Mouse (Mus musculus): ENCODE measurements around the gene Tnfsf18. TPM values are rescaled to one million over a fixed set of nuclear protein-coding genes. Genes with fewer than 3 reads are reported as not detected.

Tnfsf18 gene
- 0.09 TPM in 1 of 2 replicates, not detected in the other for polyA plus RNA-seq (2015; fragmentation: Nextera tagmentation; extraction: Ambion mirVana)

DNA sequence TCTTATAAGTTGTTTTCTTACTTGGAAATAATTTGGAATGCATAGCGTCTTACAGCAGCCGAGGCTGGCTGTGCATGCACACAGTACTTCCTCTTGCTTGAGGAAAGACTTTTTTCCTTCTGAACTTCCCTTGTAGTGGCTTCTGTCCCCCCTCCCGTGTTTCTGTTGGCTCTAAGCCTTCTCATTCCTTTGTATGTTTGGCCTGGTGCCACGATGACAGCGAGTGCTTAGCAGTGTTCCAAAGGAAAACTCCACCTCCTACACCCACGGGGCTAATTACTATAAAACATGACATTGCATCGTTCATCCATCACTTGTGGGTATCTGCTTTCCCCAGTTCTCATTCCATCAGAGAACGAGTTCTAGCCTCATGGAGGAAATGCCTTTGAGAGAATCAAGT lies at the start of gene Tnfsf18:
Gene Tnfsf18 (plus strand): TSS at position 313 of the 400 bp plus-strand sequence.
- Histone ChIP-seq H3K4me1 (replicated peaks) (no peaks in the 10 kb centered on the region), H3K36me3 (no peaks in the 10 kb centered on the region), H3K27ac (replicated peaks) (no peak within 1 kb of the TSS), H3K27me3 (no peaks in the 10 kb centered on the region), H3K4me3 (no peak within 1 kb of the TSS), H3K4me2 (no peak within 1 kb of the TSS), H3K9ac (no peak within 1 kb of the TSS), H3K9me3 (no peaks in the 10 kb centered on the region)
- ATAC-seq (ENCODE audit: low FRiP score, low read depth), result no peak
- WGBS, result 38% methylated on average over 8 of the region's 8 CpGs

- H3K9ac ChIP-seq, result no peak overlapping the region
- no peak overlapping the region for H3K4me2 ChIP-seq
- H3K27ac ChIP-seq (replicated peaks), result no peak overlapping the region
- H3K36me3 ChIP-seq, result no peaks in the 10 kb centered on the region
- H3K9me3 ChIP-seq, result no peaks in the 10 kb centered on the region
- H3K27me3 ChIP-seq, result no peaks in the 10 kb centered on the region
- H3K4me3 ChIP-seq, result no peak overlapping the region
- 59% methylated on average over 7 of the region's 7 CpGs for WGBS
- no peak for ATAC-seq (ENCODE audit: low FRiP score, low read depth)
- no peaks in the 10 kb centered on the region for H3K4me1 ChIP-seq (replicated peaks)
These were observed 49.6 kb upstream of the Tnfsf18 start for GRCm38 (mm10) chr1:161444858-161445257.

GRCm38 (mm10) chr1:161451683-161452245 lies 42.7 kb upstream of the Tnfsf18 start:
- Histone ChIP-seq H3K27ac (replicated peaks) (no peak overlapping the region), H3K27me3 (no peaks in the 10 kb centered on the region), H3K9me3 (no peaks in the 10 kb centered on the region), H3K9ac (no peak overlapping the region), H3K36me3 (no peaks in the 10 kb centered on the region), H3K4me1 (replicated peaks) (no peaks in the 10 kb centered on the region), H3K4me3 (no peak overlapping the region), H3K4me2 (no peak overlapping the region)
- WGBS, result 65% methylated on average over 3 of the region's 3 CpGs
- no peak for ATAC-seq (ENCODE audit: low FRiP score, low read depth)

DNA sequence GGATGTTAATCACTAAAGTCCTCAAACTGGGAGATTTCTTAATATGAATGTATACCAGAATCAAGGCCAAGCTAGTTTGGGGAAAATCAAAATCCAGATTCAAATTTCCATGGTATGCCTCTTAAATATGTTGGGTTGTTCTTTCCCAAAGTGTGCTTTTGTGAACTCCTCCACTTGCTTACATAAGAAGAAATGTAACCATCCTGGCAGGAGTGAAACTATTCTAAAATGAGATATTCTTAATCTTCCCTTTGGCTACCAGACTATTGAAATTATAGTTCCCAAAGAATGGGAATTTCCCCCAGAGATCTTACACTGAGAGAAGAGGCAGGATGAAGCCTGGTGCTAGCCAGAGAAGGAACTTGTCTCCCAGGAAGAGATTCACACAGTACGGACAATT lies 42.2 kb upstream of the Tnfsf18 start:
- no peak for ATAC-seq (ENCODE audit: low FRiP score, low read depth)

GRCm38 (mm10) chr1:161463388-161464085 lies 30.9 kb upstream of the Tnfsf18 start:
- Histone ChIP-seq H3K27me3 (no peaks in the 10 kb centered on the region), H3K9me3 (no peaks in the 10 kb centered on the region), H3K9ac (no peak overlapping the region), H3K4me2 (no peak overlapping the region), H3K4me1 (replicated peaks) (no peaks in the 10 kb centered on the region), H3K4me3 (no peak overlapping the region), H3K27ac (replicated peaks) (no peak overlapping the region), H3K36me3 (no peaks in the 10 kb centered on the region)
- 74% methylated on average over 2 of the region's 2 CpGs for WGBS
- no peak for ATAC-seq (ENCODE audit: low FRiP score, low read depth)

More for the DNA sequence above, 42.2 kb upstream of the Tnfsf18 start:
- Histone ChIP-seq H3K36me3 (no peaks in the 10 kb centered on the region), H3K4me2 (no peak overlapping the region), H3K4me3 (no peak overlapping the region), H3K27ac (replicated peaks) (no peak overlapping the region), H3K9me3 (no peaks in the 10 kb centered on the region), H3K4me1 (replicated peaks) (no peaks in the 10 kb centered on the region), H3K27me3 (no peaks in the 10 kb centered on the region), H3K9ac (no peak overlapping the region)
- 97% methylated on average over 1 of the region's 1 CpGs for WGBS

- Histone ChIP-seq H3K4me2 (no peak overlapping the region), H3K36me3 (no peaks in the 10 kb centered on the region), H3K9me3 (no peaks in the 10 kb centered on the region), H3K27ac (replicated peaks) (no peak overlapping the region), H3K4me3 (no peak overlapping the region), H3K27me3 (no peaks in the 10 kb centered on the region), H3K4me1 (replicated peaks) (no peaks in the 10 kb centered on the region), H3K9ac (no peak overlapping the region)
- 83% methylated on average over 3 of the region's 3 CpGs for WGBS
- ATAC-seq (ENCODE audit: low FRiP score, low read depth), result no peak
These were observed 17.2 kb upstream of the Tnfsf18 start for GRCm38 (mm10) chr1:161477221-161477620.

DNA sequence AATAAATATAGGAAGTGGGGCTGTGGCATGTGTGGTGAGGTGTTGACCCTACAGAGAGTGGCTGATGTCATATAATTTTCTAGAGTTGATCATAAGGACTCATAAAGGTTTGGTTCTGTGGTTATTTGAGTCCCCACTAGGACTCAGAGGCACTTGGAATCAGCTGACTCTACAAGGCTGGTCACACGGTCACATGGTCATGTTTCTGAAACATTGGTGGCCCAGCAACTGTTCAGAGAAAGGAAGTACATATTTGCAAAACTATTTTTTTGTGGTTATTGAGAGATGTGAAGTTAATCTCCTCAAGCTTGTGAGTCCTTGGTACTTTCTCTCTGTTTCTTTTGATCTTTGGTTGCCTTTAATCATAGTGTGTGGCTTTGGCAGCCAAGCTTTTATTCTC lies 14.6 kb upstream of the Tnfsf18 start:
- H3K4me1 ChIP-seq (replicated peaks), result no peaks in the 10 kb centered on the region
- H3K27me3 ChIP-seq, result no peaks in the 10 kb centered on the region
- WGBS, result 100% methylated on average over 1 of the region's 1 CpGs
- no peak overlapping the region for H3K27ac ChIP-seq (replicated peaks)
- no peak overlapping the region for H3K4me2 ChIP-seq
- H3K4me3 ChIP-seq, result no peak overlapping the region
- no peaks in the 10 kb centered on the region for H3K36me3 ChIP-seq
- no peak for ATAC-seq (ENCODE audit: low FRiP score, low read depth)
- no peak overlapping the region for H3K9ac ChIP-seq
- no peaks in the 10 kb centered on the region for H3K9me3 ChIP-seq

GRCm38 (mm10) chr1:161482211-161482610 lies 12.2 kb upstream of the Tnfsf18 start:
- H3K27ac ChIP-seq (replicated peaks), result no peak overlapping the region
- H3K27me3 ChIP-seq, result no peaks in the 10 kb centered on the region
- no peak overlapping the region for H3K9ac ChIP-seq
- no peak overlapping the region for H3K4me3 ChIP-seq
- WGBS, result 90% methylated on average over 3 of the region's 3 CpGs
- no peaks in the 10 kb centered on the region for H3K36me3 ChIP-seq
- no peak overlapping the region for H3K4me2 ChIP-seq
- ATAC-seq (ENCODE audit: low FRiP score, low read depth), result no peak
- no peaks in the 10 kb centered on the region for H3K4me1 ChIP-seq (replicated peaks)
- no peaks in the 10 kb centered on the region for H3K9me3 ChIP-seq

- Histone ChIP-seq H3K36me3 (no peaks in the 10 kb centered on the region), H3K4me2 (no peak overlapping the region), H3K27me3 (no peaks in the 10 kb centered on the region), H3K4me1 (replicated peaks) (no peaks in the 10 kb centered on the region), H3K9me3 (no peaks in the 10 kb centered on the region), H3K9ac (no peak overlapping the region), H3K27ac (replicated peaks) (no peak overlapping the region), H3K4me3 (no peak overlapping the region)
- no peak for ATAC-seq (ENCODE audit: low FRiP score, low read depth)
- WGBS, result 92% methylated on average over 5 of the region's 5 CpGs
These were observed 7.4 kb upstream of the Tnfsf18 start for GRCm38 (mm10) chr1:161487069-161487468.

DNA sequence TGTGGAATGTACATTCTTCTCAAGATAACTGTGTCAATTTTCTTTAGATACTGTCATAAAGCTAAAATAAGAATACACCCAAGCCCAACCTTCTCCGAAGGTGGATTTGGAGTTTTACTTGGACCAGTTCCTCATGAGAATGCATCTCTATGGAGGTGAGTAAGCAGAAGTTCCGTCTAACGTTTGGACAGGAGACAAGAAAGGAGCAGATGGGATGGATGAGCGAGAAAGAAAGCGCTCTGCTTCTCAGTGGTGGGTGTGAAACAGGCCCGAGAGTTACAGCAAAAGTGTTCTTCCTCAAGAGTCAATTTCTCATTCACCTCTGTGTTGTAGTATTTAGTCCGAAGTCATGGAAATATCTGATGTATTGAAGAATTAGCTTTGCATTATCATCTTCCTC lies 2.7 kb upstream of the Tnfsf18 start:
- Histone ChIP-seq H3K9me3 (no peaks in the 10 kb centered on the region), H3K4me3 (no peak overlapping the region), H3K27me3 (no peaks in the 10 kb centered on the region), H3K27ac (replicated peaks) (no peak overlapping the region), H3K4me2 (no peak overlapping the region), H3K4me1 (replicated peaks) (no peaks in the 10 kb centered on the region), H3K9ac (no peak overlapping the region), H3K36me3 (no peaks in the 10 kb centered on the region)
- no peak for ATAC-seq (ENCODE audit: low FRiP score, low read depth)
- WGBS, result 86% methylated on average over 7 of the region's 7 CpGs

GRCm38 (mm10) chr1:161496866-161497645 lies 2.6 kb downstream of the Tnfsf18 start:
- Histone ChIP-seq H3K4me1 (replicated peaks) (no peaks in the 10 kb centered on the region), H3K27me3 (no peaks in the 10 kb centered on the region), H3K4me2 (no peak overlapping the region), H3K9ac (no peak overlapping the region), H3K9me3 (no peaks in the 10 kb centered on the region), H3K4me3 (no peak overlapping the region), H3K27ac (replicated peaks) (no peak overlapping the region), H3K36me3 (no peaks in the 10 kb centered on the region)
- ATAC-seq (ENCODE audit: low FRiP score, low read depth), result no peak
- WGBS, result 76% methylated on average over 7 of the region's 7 CpGs

DNA sequence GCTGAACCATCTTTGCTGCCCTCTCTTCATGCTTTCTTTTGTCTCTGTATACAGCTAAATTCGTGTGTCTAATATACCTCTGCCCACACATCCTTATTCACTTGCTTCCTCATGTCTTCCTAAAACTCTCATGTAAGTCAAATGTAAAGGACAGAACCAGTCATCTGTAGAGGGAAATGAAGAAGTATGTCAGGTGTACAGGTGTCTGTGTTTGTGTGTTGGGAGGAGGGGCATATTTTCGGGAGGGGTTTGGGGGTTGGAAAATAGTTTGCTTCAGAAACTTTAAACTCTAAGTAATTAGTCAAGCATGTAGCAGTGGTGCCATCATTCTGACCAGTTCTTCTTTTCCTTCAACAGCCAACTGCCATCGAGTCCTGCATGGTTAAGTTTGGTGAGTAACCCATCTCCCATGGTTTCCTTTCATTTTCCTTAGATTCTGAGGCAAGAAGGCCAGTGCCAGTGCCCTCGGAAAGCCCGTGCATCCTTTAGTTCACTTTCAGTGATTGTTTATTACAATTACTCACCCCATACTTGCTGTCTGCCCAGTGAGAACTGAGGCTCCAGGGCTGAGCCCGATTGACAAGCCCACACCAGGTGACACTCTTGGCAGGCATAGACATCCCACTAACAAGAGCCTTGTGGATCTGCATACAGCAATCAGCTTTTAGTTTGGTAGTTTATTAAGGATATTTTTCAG lies 5.8 kb downstream of the Tnfsf18 start:
- H3K4me2 ChIP-seq, result no peak overlapping the region
- no peak for ATAC-seq (ENCODE audit: low FRiP score, low read depth)
- 85% methylated on average over 6 of the region's 6 CpGs for WGBS
- H3K4me1 ChIP-seq (replicated peaks), result no peaks in the 10 kb centered on the region
- H3K27me3 ChIP-seq, result no peaks in the 10 kb centered on the region
- H3K27ac ChIP-seq (replicated peaks), result no peak overlapping the region
- H3K9me3 ChIP-seq, result no peaks in the 10 kb centered on the region
- H3K4me3 ChIP-seq, result no peak overlapping the region
- no peaks in the 10 kb centered on the region for H3K36me3 ChIP-seq
- no peak overlapping the region for H3K9ac ChIP-seq
